Mouse (Mus musculus): ENCODE data around the gene Mall.

GRCm38 (mm10) chr2:127728661-127729450 lies 876 bp downstream of the Mall start:
- no peak for TF ChIP-seq GATA1 (IDR thresholded peaks at IDR 0.05; ENCODE audit: borderline replicate concordance, low read length)
- no peak for TF ChIP-seq FLI1 (IDR thresholded peaks at IDR 0.05; ENCODE audit: low read length)
